ENCODE assay signal across 8 mouse cellular contexts in genomic region chr6:142346181-142347110, GRCm38 (mm10). TPM values are rescaled to one million over a fixed set of nuclear protein-coding genes. Genes with fewer than 3 reads are reported as not detected.
DNase-seq lines count a peak whose midpoint lies in the region; ATAC-seq and TF ChIP-seq lines count a peak whose summit lies in the region.

No protein-coding gene starts in this region.

- H3K79me2 ChIP-seq in C2C12 (ENCODE audit: control insufficient read depth, insufficient read depth): peaks cover 13% of the 10 kb centered on the region

- 60% methylated on average over 12 of the region's 12 CpGs for WGBS in forebrain, embryonic 12.5 days
- 42% methylated on average over 12 of the region's 12 CpGs for WGBS in liver, embryonic 12.5 days (ENCODE audit: insufficient replicate concordance)

- H3K27ac ChIP-seq in forebrain, embryonic 12.5 days: no peak overlapping the region
- peak overlapping the region; percentile 79 for H3K27ac ChIP-seq in liver, embryonic 12.5 days

- TF ChIP-seq CTCF in C2C12 (IDR thresholded peaks at IDR 0.05; ENCODE audit: control insufficient read depth, insufficient read depth, insufficient read length): no peak

- H3K4me1 ChIP-seq in forebrain, embryonic 12.5 days: peaks cover 11% of the 10 kb centered on the region
- peaks cover 15% of the 10 kb centered on the region for H3K4me1 ChIP-seq in liver, embryonic 12.5 days

- peak overlapping the region; percentile 64 for H3ac ChIP-seq in C2C12 (ENCODE audit: control insufficient read depth, insufficient read length, low read depth)

- peak overlapping the region; percentile 64 for H3K9ac ChIP-seq in forebrain, embryonic 12.5 days
- H3K9ac ChIP-seq in liver, embryonic 12.5 days: peak overlapping the region; percentile 72

- H3K9me3 ChIP-seq in forebrain, embryonic 12.5 days: no peaks in the 10 kb centered on the region
- no peaks in the 10 kb centered on the region for H3K9me3 ChIP-seq in liver, embryonic 12.5 days (replicated peaks)

- H3K4me2 ChIP-seq in forebrain, embryonic 12.5 days: peak overlapping the region; percentile 56
- H3K4me2 ChIP-seq in liver, embryonic 12.5 days: peak overlapping the region; percentile 70

- DNase-seq in embryo, embryonic 10.5 days (ENCODE audit: low spot score): peak; percentile 12
- DNase-seq in embryo, embryonic 10 days (ENCODE audit: low spot score): no peak
- DNase-seq in right cerebral cortex, postnatal 14 days: no peak
- no peak for DNase-seq in frontal cortex, postnatal 14 days (ENCODE audit: low spot score in 2 of 2)
- no peak for DNase-seq in lung, postnatal 4 days

- H3K79me3 ChIP-seq in C2C12 (ENCODE audit: low read depth): peaks cover 3% of the 10 kb centered on the region

- no peaks in the 10 kb centered on the region for H3K27me3 ChIP-seq in C2C12 (ENCODE audit: control insufficient read depth, insufficient read depth, insufficient read length)
- H3K27me3 ChIP-seq in forebrain, embryonic 12.5 days: no peaks in the 10 kb centered on the region
- 0 out of 2 replicates have a peak, but pooled peaks cover 3% of the 10 kb centered on the region for H3K27me3 ChIP-seq in liver, embryonic 12.5 days (replicated peaks)

- H3K4me3 ChIP-seq in C2C12 (ENCODE audit: insufficient read depth, poor library complexity, severe bottlenecking): peak overlapping the region; percentile 48
- H3K4me3 ChIP-seq in forebrain, embryonic 12.5 days (replicated peaks): peak overlapping the region; percentile 75
- peak overlapping the region; percentile 71 for H3K4me3 ChIP-seq in liver, embryonic 12.5 days

- H3K36me3 ChIP-seq in C2C12 (ENCODE audit: control insufficient read depth, insufficient read depth): peaks cover 20% of the 10 kb centered on the region
- peaks cover 24% of the 10 kb centered on the region for H3K36me3 ChIP-seq in forebrain, embryonic 12.5 days (replicated peaks)
- H3K36me3 ChIP-seq in liver, embryonic 12.5 days: peaks cover 18% of the 10 kb centered on the region

- ATAC-seq in forebrain, embryonic 12.5 days (ENCODE audit: low FRiP score): no peak
- ATAC-seq in liver, embryonic 12.5 days: 0 out of 2 replicates have a peak, but pooled peaks have one; percentile 11

TF ChIP-seq in C2C12, 6 proteins besides CTCF, POLR2A, EP300 and RAD21:
- TF ChIP-seq FOSL1 (IDR thresholded peaks at IDR 0.05; ENCODE audit: insufficient read depth, low read length, poor library complexity, severe bottlenecking): no peak
- TF ChIP-seq USF1 (IDR thresholded peaks at IDR 0.05; ENCODE audit: low read depth): no peak
- TF ChIP-seq MYOD1 (IDR thresholded peaks at IDR 0.05; ENCODE audit: control insufficient read depth, insufficient read length, low read depth): no peak
- no peak for TF ChIP-seq CEBPB (IDR thresholded peaks at IDR 0.05; ENCODE audit: low read depth)
- no peak for TF ChIP-seq MYOG (IDR thresholded peaks at IDR 0.05; ENCODE audit: control insufficient read depth, extremely low read depth, insufficient read length)
- no peak for TF ChIP-seq MAX (IDR thresholded peaks at IDR 0.05)

RNA-seq across cellular contexts. Expression of gene Pyroxd1, which starts 1.0 kb away (rescaled TPM):
- polyA plus RNA-seq in C2C12 (2012; fragmentation: generic; extraction: Trizol): 2.6 TPM
- polyA plus RNA-seq in forebrain, embryonic 12.5 days (2016; fragmentation: Nextera tagmentation; extraction: Ambion mirVana): 24.1 and 25.5 TPM in 2 replicates
- polyA plus RNA-seq in liver, embryonic 12.5 days (2016; fragmentation: Nextera tagmentation; extraction: Ambion mirVana): 6.6 and 6.9 TPM in 2 replicates

RNA-seq across cellular contexts. Expression of gene Slco1a5, which starts 23.7 kb away (rescaled TPM):
- 0.07 TPM for polyA plus RNA-seq in C2C12 (2012; fragmentation: generic; extraction: Trizol)
- polyA plus RNA-seq in forebrain, embryonic 12.5 days (2016; fragmentation: Nextera tagmentation; extraction: Ambion mirVana): 0.22 TPM in 2 replicates
- not detected in 2 replicates for polyA plus RNA-seq in liver, embryonic 12.5 days (2016; fragmentation: Nextera tagmentation; extraction: Ambion mirVana)

RNA-seq across cellular contexts. Expression of gene Recql, which starts 40.4 kb away (rescaled TPM):
- polyA plus RNA-seq in C2C12 (2012; fragmentation: generic; extraction: Trizol): 15.6 TPM
- polyA plus RNA-seq in forebrain, embryonic 12.5 days (2016; fragmentation: Nextera tagmentation; extraction: Ambion mirVana): 42.1 and 45.2 TPM in 2 replicates
- 25.8 and 25.9 TPM in 2 replicates for polyA plus RNA-seq in liver, embryonic 12.5 days (2016; fragmentation: Nextera tagmentation; extraction: Ambion mirVana)

RNA-seq across cellular contexts. Expression of gene Golt1b, which starts 40.6 kb away (rescaled TPM):
- polyA plus RNA-seq in C2C12 (2012; fragmentation: generic; extraction: Trizol): 39.9 TPM
- 93.1 and 95.5 TPM in 2 replicates for polyA plus RNA-seq in forebrain, embryonic 12.5 days (2016; fragmentation: Nextera tagmentation; extraction: Ambion mirVana)
- 51.3 and 54.6 TPM in 2 replicates for polyA plus RNA-seq in liver, embryonic 12.5 days (2016; fragmentation: Nextera tagmentation; extraction: Ambion mirVana)

RNA-seq across cellular contexts. Expression of gene Iapp, which starts 48.2 kb away (rescaled TPM):
- polyA plus RNA-seq in C2C12 (2012; fragmentation: generic; extraction: Trizol): not detected
- 0.23 and 0.36 TPM in 2 replicates for polyA plus RNA-seq in forebrain, embryonic 12.5 days (2016; fragmentation: Nextera tagmentation; extraction: Ambion mirVana)
- not detected in 2 replicates for polyA plus RNA-seq in liver, embryonic 12.5 days (2016; fragmentation: Nextera tagmentation; extraction: Ambion mirVana)
